Mouse (Mus musculus): ENCODE measurements around the gene Raf1.

GRCm38 (mm10) chr6:115577941-115578340 is 98.5 kb downstream of the Raf1 start:
- TF ChIP-seq CTCF (IDR thresholded peaks at IDR 0.05) (no peak), POLR2A (IDR thresholded peaks at IDR 0.05; ENCODE audit: insufficient read depth, low read depth, low read length) (no peak), EP300 (IDR thresholded peaks at IDR 0.05; ENCODE audit: insufficient read depth, low read depth, low read length) (no peak)
